Mouse (Mus musculus) common myeloid progenitor, adult 5-6 weeks (primary cell): ENCODE data around the gene Ccdc142. TPM values are rescaled to one million over a fixed set of nuclear protein-coding genes. Genes with fewer than 3 reads are reported as not detected.

Experiments used
- ATAC-seq: replicated peaks from 2 replicates; pipeline ENCODE4 v1.8.0; 2016; ENCODE audit warnings: low read depth, mild to moderate bottlenecking, moderate TSS enrichment, inconsistent platforms; ENCODE audit not compliant: poor library complexity, severe bottlenecking
- total RNA-seq: library from RNA; stranded (forward); fragments of 200-1000, 187-1606 nt; gene quantifications from 2 replicates; pipeline ENCODE4 v1.2.3, GENCODE M21; 2017

Ccdc142 gene
- 0.41 TPM in 1 of 2 replicates, not detected in the other for total RNA-seq

DNA sequence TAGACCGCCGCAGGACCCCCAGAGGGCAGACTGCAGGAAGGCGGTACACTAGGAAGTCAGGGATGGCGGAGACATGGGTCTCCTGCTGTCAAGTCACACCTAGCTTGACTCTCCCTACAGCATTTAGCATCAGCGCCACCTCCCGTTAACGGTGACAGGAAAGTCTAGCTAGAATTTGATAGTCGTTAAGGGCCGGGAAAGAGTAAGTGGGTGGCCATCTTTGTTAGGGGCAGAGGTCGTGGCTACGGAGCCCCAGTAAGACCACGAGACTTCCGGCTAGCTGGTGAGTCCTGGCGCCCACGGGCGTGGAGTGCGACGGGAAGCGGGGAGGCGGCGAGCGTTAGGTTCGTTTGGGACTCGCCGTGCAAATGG lies at the start of gene Ccdc142, which contains the start of gene Gm42688:
Gene Ccdc142 (plus strand): TSS at position 286 of the 372 bp plus-strand sequence.
Gene Gm42688 (plus strand): TSS at position 302 of the 372 bp plus-strand sequence.
- ATAC-seq = peak; percentile 84

DNA sequence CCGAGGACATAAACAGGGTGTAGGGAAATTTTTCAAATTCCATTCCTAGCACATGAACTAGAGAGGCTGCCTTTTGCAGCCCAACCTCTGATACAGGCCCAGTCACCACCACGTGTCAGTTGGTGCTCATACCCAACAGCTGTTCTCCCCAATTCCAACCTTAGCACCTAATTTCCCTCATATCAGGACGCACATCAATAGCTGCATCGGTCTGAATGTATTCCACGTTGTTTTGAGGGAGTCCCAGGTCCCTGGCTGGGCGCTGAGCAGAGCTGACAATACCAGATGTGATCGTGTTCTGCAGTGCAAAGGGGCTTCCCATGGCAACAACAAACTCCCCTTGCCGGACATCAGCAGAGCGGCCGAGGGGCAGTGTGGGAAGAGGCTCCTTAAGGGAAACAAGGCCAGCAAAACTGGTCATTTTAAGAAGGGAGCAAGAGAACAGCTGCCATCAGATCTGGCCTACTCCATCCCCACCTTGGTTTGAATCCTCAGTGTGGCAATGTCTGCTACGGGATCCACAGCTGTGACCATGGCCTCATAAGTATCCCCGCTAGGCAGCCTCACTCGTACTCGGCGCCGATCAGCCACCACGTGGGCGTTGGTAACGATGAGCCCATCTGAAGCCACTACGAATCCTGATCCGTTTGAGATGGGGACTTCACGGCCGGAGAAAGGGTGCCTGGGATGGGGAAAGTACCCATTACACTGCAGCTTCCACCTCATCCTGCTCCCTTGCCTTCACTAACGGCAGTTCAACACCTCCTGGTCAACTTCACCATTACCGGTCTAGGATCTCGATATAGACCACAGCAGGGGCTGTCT lies 48.1 kb upstream of the Ccdc142 start:
- ATAC-seq = peak; percentile 17

DNA sequence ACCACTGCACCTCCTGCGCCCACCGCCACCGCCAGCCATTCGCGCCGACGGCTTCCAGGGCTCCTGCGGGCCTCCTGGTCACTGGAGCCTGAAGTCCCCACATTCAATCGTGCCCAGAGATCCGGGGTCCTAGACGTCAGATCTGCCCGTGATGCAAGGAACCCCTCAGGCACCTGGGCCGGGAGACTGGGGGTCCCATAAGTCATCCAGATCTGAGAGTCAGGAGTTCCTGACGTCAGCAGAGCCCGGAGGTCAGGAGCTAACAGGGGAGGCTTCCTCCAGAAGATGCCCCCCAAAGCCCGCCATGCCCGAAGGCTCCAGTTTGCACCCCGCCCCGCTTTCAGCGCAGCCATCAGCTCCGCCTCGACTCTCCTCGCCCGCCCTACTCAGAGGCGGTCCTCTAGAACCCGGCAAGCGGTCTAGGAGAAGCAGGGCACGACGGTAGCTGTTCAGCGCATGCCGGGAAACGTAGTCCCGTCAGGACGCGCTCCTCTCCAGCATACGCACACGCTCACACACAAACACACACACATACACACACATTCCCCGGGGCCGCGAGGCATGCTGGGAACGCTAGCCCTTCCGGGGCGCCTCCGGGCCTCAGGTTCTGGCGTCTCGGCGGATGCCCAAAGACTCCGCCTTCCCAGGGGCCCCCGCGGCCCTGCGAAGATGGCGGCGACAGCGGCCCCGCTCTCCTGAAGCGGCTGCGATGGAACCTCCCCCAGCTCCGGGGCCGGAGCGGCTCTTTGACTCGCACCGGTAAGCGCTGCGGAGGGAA lies 47.1 kb upstream of the Ccdc142 start, which contains the start of gene Aup1:
Gene Aup1 (plus strand): TSS at position 448 of the 778 bp plus-strand sequence.
- ATAC-seq = peak; percentile 89

DNA sequence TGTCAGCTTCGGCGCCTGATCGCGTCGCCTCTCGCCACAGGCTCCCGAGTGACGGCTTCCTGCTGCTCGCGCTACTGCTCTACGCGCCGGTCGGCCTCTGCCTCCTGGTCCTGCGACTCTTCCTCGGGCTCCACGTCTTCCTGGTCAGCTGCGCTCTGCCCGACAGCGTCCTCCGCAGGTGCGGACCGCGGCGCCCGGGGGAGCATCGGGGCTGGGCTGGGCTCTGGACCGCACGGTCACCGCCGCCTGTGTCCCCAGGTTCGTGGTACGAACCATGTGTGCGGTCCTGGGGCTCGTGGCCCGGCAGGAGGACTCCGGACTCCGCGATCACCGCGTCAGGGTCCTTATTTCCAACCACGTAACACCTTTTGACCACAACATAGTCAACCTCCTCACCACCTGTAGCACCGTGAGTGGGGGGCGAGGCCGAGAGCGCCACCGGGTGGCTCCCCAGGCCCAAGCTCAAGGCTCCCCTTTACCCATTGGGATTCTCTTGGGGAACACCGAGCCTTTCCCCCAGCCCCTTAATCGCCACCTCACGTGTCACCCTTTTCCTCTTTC lies 46.5 kb upstream of the Ccdc142 start, which contains the start of gene Htra2:
Gene Htra2 (minus strand): TSS at position 403 of the 561 bp plus-strand sequence.
- ATAC-seq = no peak

DNA sequence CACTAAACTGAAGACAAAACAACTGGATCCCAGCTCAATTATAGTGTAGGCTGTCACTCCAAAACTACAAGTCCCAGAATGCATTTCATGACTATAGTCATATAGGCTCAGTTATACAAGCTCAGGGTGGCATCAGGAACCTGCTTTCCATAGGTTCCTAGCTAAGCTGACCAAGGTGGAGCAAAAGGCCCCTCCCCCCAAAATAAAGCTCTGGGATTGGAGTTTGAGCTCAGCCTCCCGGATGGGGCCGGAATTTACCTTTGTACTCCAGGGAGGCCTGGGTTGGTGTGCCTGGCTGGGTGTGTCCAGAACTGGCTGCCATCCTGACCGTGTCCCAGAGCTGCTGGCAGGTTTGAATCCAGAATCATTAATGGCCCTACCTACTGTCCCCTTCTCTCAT lies 43.6 kb upstream of the Ccdc142 start, which contains the start of gene Dqx1:
Gene Dqx1 (plus strand): TSS at position 55 of the 400 bp plus-strand sequence.
- no peak for ATAC-seq

DNA sequence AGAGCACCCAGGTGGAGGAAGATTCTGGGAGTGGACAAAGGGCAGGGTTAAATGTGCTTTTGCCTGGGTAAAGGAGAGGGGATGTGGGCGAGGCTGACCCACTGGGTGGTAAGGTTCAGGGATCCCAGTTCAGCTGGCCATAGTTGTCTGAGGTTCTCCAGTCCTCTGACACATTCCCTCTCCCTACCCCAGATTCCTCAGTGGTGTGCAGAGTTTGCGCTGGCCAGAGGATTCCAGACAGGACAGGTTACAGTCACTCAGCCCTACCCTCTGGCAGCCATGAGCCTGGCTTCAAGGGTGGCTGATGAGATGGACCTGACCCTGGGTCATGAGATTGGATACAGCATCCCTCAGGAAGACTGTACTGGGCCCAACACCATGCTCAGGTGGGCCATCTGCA lies 42.7 kb upstream of the Ccdc142 start:
- no peak for ATAC-seq

DNA sequence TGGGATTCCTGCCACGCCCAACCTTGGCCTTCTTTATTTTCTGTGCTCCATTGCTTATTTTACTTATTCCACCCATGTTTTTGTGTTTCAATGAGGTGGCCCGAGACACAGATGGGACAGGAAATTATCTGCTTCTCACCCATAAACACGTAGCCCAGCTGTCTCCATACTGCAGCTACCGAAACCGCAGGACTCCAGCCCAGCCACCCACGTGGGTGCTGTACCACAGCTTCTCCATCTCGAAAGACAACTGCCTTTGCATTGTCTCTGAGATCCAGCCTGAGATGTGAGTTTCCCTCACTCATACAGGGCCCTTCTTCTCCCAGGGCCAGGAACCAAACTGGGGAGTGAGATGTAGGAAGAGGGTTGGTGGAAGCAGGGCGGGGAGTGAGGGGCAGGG lies 35.4 kb upstream of the Ccdc142 start:
- peak; percentile 31 for ATAC-seq

DNA sequence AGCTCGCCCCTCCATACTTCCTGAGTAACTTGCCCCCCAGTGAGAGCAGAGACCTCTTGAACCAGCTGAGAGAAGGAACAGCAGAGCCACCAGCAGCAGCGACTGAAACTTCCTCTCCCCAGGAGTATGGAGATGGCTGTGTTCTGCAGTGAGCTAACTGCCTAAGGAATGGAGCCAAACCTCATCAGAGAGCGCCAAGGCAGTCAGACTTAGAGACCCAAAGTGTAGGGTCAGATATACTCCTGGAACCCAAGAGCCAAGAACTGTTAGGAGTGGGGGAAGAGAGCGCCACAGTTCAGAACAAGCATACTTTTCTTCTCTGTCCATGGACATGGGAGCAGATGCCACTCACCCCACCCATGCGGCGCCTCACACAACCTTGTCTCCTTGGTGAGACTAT lies 35.0 kb upstream of the Ccdc142 start:
- no peak for ATAC-seq

DNA sequence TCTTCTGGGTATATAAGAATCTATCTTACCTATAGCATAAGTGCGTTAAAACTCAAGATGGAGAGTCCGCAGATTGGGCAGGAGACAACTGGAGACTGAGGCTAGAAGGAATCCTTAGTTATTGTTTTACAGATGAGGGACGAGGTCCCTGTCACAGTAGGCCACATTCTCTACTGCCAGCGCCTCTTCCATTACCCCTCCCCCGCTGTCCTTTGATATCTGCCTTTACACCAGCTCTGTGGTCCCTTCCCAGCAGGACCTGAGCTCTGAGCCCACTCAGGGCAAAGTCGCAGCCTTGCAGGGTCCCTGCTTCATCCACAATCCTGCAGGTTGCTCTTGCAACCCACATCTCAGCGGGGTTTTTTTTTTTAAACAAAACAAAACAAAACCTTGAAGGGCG lies 33.2 kb upstream of the Ccdc142 start:
- no peak for ATAC-seq

DNA sequence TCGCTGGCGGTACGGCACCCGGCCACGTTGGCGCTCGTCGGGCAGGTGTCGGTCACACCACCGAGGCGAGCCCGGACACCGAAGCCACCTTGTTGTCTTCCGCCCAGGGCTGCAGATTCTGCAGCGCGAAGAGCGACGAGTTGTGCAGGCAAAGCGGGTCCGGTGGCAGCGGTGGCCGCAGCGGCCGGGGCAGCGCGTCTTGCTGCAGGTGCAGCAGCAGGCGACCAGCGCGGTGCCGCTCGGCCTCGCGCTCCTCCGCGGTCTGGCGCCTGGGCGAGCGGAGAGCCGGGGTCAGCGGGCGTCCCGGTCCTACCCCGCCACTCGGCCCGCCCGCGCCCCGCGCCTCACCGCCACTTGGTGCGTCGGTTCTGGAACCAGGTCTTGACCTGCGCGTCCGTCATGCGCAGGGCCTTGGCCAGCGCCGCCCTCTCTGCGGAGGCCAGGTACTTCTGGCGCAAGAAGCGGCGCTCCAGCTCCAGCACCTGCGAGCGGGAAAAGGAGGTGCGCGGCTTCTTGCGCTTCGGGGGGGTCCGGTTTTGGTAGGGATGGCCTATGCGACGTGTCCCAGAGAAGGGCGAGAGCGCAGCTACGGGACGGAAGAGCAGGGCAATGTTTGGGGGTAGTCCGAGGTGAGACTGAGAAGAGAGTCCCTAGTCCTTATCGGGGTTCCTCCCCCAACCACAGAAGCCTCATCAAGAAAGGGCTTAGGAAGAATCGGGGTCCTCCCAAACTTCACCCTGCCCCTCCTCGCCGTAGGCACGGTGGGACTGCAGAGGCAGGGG lies 32.5 kb upstream of the Ccdc142 start:
- no peak for ATAC-seq

DNA sequence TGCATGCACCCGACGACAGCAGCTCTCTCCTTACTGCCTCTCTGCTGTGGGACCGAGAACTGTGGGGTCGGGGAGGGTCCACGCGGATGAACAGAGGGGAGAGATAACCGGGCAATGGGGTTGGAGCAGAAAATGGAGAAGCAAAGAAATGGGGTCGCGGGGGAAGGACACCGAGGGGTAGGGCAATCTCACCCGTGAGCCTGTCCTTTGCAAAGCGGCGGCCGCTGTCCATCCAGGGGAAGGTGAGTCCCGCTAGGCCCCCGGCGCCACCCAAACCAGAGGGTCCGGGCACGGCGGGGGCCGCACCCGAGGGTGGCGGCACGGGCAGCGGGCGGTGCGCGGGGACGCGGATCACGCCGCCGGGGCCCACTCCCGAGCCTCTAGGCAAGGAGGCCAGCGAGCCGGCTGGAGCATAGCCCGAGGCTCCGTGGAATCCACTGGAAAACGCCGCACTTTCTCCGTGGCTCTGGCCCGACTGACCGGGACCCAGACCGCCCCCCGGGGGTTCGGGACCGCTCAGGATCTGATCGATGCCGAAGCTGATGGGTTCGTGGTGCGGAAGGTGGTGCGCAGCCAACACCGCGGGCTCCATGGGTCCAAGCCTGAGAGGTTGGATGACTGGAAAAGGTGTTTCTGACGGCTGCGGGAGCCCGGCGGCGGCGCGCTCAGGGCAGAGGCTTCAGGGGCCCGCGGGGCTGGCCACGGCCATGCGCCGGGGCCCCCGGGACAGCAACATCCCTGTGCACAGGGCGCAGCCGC lies 31.7 kb upstream of the Ccdc142 start:
- no peak for ATAC-seq

DNA sequence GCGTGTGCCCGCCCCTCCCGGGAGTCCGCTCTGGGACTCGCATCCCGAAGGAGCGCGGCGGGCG lies 31.3 kb upstream of the Ccdc142 start, which contains the start of gene Tlx2:
Gene Tlx2 (minus strand): TSS at position 47 of the 64 bp plus-strand sequence.
- no peak for ATAC-seq

DNA sequence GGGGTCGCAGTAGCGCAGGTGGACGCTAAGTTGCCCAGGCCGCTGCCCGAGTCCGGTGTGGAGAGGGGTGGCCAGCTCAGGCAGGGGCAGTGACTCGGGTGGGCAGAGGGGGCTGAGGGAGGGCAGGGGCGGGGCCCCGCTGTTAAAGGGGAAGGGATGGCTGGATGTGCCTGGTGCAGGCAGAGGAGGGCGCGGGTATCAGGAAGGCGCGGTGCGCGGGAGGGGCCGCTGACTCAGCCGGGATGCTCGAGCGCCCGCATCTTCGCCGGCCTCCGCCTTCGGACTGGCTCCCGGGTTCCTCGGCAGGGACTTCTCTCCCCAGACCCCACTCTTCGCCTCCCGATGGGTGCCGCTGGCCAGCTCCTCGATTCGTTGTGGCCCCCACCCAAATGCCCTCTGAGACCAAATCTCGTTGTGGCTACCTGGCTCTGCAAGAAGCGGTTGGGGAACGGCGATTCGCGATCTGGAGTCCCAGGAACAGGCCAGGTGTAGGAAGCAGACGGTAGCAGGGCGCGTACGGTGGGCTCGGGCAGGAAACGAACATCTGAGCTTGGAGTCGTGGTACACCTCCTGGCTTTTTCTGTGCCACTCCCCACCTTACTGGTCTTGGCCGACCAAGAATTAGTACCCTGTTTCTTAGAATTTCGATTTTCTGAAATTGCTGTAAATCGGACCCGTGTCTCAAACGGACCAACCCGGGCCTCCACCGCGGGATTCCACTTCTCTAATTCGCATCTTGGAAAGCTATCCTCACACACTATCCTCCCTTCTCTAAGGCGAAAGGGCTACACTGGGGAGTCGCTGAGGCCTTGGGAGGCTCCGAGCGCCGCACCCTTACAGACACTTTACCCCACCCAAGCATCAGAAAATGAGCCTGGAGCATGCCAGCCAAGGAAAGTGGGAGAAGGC lies 30.8 kb upstream of the Ccdc142 start:
- ATAC-seq = 0 out of 2 replicates have a peak, but pooled peaks have one; percentile 17

DNA sequence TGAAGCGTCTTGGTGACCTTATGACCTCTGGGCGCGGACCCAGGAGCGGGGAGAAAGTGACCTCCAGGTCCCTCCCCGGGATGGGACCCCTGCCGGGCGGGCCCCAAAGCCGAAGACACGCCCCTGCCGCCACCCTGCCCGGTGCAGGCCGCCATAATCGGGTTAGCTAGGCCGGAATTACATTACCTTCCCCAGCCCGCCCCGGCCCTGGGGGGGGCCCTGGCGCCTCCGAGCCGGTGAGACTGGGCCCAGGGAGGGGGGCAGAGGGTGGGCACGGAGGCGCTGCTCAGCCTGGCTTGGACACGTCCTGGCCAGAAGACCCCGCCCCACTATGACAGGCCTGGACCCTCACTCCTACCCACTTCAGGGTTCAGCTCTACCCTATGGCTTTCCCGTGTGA lies 30.2 kb upstream of the Ccdc142 start:
- ATAC-seq = no peak

DNA sequence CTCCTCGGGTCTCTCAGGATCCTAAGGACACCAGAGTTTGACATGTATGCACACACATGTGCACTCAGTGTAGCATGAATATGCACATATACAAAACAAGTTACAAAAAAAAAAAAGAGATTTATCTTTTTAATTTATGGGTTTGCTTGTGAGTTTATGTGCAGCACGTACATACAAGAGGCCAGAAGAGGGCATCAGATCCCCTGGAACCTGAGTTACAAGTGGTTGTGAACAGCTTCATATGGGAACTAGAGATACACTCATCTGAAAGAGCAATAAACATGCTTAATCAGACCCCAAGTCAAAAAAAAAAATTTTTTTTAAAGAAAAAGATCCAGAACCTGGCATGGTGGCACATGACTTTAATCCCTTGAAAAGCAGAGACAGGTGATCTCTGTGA lies 26.4 kb upstream of the Ccdc142 start:
- ATAC-seq = no peak

DNA sequence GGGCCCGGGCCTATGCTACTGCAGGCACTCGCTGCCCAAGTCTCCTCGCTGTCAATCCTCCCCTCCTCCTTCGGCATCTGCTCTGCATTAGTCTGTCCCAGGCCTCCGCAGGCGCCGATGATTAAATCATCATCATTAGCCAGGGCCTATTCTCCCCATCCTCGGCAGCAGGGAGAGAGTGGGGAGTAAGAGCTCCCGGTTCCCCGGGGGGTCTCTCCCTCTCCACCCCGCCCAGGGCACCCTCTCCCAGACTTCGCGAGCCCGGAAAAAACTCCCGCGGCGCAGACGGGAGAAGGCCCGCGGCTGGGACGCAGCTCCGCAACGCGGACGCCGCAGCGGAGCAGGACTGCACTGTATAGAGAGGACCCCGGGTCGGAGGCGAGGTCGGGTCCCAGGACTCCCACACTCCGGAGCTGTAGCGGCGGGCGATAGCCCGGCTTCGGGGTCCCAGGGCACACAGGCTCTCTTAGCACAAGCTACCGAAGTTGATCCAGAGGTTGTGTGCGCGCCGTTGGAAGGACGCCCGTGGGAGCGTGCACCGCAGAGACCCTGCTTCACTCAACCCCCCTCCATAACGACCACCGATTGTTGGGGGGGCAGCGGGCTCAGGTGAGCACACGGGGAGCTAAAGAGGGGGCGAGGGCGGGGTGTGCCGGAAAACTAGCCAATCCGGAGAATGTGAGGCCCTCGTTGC lies 23.6 kb upstream of the Ccdc142 start, which contains the start of gene Pcgf1:
Gene Pcgf1 (plus strand): TSS at position 240 of the 694 bp plus-strand sequence.
- ATAC-seq = no peak; the same call in none of the 2 replicates

DNA sequence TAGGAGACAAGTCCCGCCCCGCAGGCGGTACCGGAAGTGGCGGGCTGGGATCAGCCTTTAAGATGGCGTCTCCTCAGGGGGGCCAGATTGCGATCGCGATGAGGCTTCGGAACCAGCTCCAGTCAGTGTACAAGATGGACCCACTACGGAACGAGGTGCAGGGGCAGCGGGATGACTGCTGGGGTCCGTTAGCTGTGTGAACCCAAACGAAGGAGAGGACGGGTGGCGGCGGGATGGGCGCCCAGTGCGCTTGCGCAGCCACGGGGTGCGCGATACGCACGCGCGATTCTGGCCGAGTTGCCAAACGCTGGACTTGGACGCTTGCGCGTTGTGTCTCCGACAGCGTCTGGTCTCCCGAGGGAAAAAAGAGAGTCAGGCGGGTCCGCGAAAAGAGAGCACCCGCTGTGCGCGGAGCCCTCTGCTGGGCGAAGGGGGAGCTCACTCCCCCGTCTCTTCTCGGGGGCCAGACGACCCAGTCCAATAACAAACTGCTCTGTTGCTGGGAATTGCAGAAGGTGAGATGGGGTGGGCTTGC lies 23.0 kb upstream of the Ccdc142 start:
- peak; percentile 93 for ATAC-seq

DNA sequence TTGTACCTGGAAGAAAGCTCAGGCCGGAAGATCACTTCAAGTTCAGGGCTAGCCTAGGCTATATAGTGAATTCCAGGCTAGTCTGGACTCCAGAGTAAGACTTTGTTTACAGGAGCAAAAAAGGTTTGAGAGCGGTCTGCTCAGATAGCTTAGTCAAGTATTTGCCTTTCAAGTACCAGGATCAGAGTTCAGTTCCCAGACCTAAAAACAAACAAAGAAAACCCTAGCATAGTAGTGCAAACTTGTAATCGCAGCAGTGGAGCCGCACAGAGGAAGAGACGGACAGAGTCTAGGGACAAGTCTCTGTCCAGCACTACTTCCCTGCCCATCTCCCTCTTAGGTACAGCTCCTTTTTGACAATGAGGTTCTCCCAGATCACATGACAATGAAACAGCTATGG lies 21.2 kb upstream of the Ccdc142 start:
- ATAC-seq = no peak
